Mouse (Mus musculus) CD4-positive naive resting alpha-beta T cell, adult 57 days (primary cell): Measurements from ENCODE around the gene Cldn34b1. TPM values are rescaled to one million over a fixed set of nuclear protein-coding genes. Genes with fewer than 3 reads are reported as not detected.

Source experiments
- total RNA-seq: library from RNA; stranded (reverse); gene quantifications from one replicate; pipeline ENCODE4 v1.2.4, GENCODE M21; 2023

The Cldn34b1 gene
- not detected for total RNA-seq

DNA sequence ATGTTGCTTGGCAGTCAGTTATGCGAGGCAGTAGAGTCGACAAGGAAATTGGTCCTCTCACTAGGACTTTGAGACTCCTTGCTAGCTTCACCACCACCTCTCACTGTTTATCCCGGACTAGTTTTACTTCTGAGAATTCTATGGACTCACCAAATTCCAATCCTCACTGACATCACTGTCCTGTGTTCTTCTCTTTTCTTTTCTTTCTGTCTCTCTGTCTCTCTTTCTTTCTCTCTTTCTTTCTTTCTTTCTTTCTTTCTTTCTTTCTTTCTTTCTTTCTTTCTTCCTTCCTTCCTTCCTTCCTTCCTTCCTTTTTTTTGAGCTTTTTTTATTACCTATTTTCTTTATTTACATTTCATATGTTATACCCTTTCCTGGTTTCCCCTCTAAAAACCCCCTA, at the start of gene Cldn34b1:
Gene Cldn34b1, minus strand, starts transcription at position 101 of the 400 bp plus-strand sequence.

GRCm38 (mm10) chrX:154935887-154936286, 45.8 kb upstream of the Cldn34b1 start, which contains the start of gene Magea6:
Magea6 (minus strand) TSS chrX:154935987.

Other genes with a start within 250 kb of the Cldn34b1 start
- not detected for gene Magea6, start 45.7 kb upstream of the Cldn34b1 start, total RNA-seq
- not detected for gene Magea3, start 59.2 kb upstream of the Cldn34b1 start, total RNA-seq
- not detected for gene Magea8, start 105.6 kb upstream of the Cldn34b1 start, total RNA-seq
- not detected for gene Magea5, start 172.9 kb upstream of the Cldn34b1 start, total RNA-seq
- gene Magea1, start 199.5 kb upstream of the Cldn34b1 start, total RNA-seq: not detected
- gene Magea2, start 203.4 kb upstream of the Cldn34b1 start, total RNA-seq: not detected
- not detected for gene Cldn34b2, start 238.1 kb upstream of the Cldn34b1 start, total RNA-seq